Mouse (Mus musculus) CD4-positive, CD25-positive, alpha-beta regulatory T cell, adult 4 months (primary cell): ENCODE data around the gene Grip1. TPM values are rescaled to one million over a fixed set of nuclear protein-coding genes. Genes with fewer than 3 reads are reported as not detected.
A peak's percentile ranks its signal among the peaks of the same experiment; 100 is the strongest.
"Not testable (repeated sequence)": the region's sequence is repeated elsewhere in the genome, so short reads cannot be mapped to it uniquely, and the experiment has no call there.

Experiments
- ATAC-seq: one replicate; pipeline ENCODE4 v1.8.0; 2017
- polyA plus RNA-seq, 2 experiments: library from polyadenylated mRNA; unstranded; fragments of 100-300 nt; shearing (Covaris generic); gene quantifications; one replicate each; pipeline ENCODE4 v1.2.1; 2017

Gene Grip1
- polyA plus RNA-seq, 2 experiments from 2014 or later: not detected

- no peak for ATAC-seq
Measured at GRCm38 (mm10) chr10:120092548-120092947, 638.9 kb downstream of the Grip1 start.

- no peak for ATAC-seq
Measured at GRCm38 (mm10) chr10:120095136-120095535, 641.5 kb downstream of the Grip1 start.

- no peak for ATAC-seq
Measured at GRCm38 (mm10) chr10:120095716-120096115, 642.1 kb downstream of the Grip1 start.

- no peak for ATAC-seq
Measured at GRCm38 (mm10) chr10:120097564-120097963, 643.9 kb downstream of the Grip1 start.

GRCm38 (mm10) chr10:120100806-120101205 lies 647.2 kb downstream of the Grip1 start:
- ATAC-seq: no peak

GRCm38 (mm10) chr10:120111691-120112319 lies 658.2 kb downstream of the Grip1 start:
- no peak for ATAC-seq

- ATAC-seq: peak; percentile 96
Measured at GRCm38 (mm10) chr10:120112507-120113396, 659.1 kb downstream of the Grip1 start, which contains the start of gene Helb. Helb (minus strand) TSS chr10:120112987.

GRCm38 (mm10) chr10:120113482-120113881 lies 659.9 kb downstream of the Grip1 start:
- ATAC-seq: not testable (repeated sequence)

- no peak for ATAC-seq
Measured at GRCm38 (mm10) chr10:120113980-120114379, 660.4 kb downstream of the Grip1 start.

- ATAC-seq: no peak
Measured at GRCm38 (mm10) chr10:120114493-120114892, 660.9 kb downstream of the Grip1 start.

GRCm38 (mm10) chr10:120115249-120115648 lies 661.6 kb downstream of the Grip1 start:
- no peak for ATAC-seq

GRCm38 (mm10) chr10:120123721-120124120 lies 670.1 kb downstream of the Grip1 start:
- no peak for ATAC-seq

- peak; percentile 86 for ATAC-seq
Measured at GRCm38 (mm10) chr10:120124801-120125464, 671.3 kb downstream of the Grip1 start.

- ATAC-seq: peak; percentile 45
Measured at GRCm38 (mm10) chr10:120125465-120125857, 671.8 kb downstream of the Grip1 start.

- ATAC-seq: no peak
Measured at GRCm38 (mm10) chr10:120128601-120129277, 675.1 kb downstream of the Grip1 start.

GRCm38 (mm10) chr10:120130621-120131020 lies 677.0 kb downstream of the Grip1 start:
- ATAC-seq: no peak

- no peak for ATAC-seq
Measured at GRCm38 (mm10) chr10:120133697-120134096, 680.1 kb downstream of the Grip1 start.

- ATAC-seq: no peak
Measured at GRCm38 (mm10) chr10:120136020-120136562, 682.5 kb downstream of the Grip1 start.
